Mouse (Mus musculus): Measurements from ENCODE around the gene Flt1. TPM values are rescaled to one million over a fixed set of nuclear protein-coding genes. Genes with fewer than 3 reads are reported as not detected.

Flt1 gene
- polyA plus RNA-seq (2014; fragmentation: Nextera tagmentation; extraction: Ambion mirVana): 18.4 and 22.9 TPM in 2 replicates

GRCm38 (mm10) chr5:147725831-147726700 lies at the start of gene Flt1:
Gene Flt1, minus strand, starts transcription at chr5:147726011.
- no peaks in the 10 kb centered on the region for H3K36me3 ChIP-seq (ENCODE audit: insufficient read depth)
- DNase-seq: peak; percentile 34
- ATAC-seq (ENCODE audit: insufficient read depth): peak; percentile 69
- H3K4me1 ChIP-seq (ENCODE audit: insufficient read depth): no peaks in the 10 kb centered on the region
- H3K27ac ChIP-seq (ENCODE audit: low read depth): no peak within 1 kb of the TSS; the same call in 1 of the 2 replicates
- peak within 1 kb of the TSS; percentile 78 for H3K4me2 ChIP-seq
- H3K4me3 ChIP-seq (ENCODE audit: low read depth, low read length): peak within 1 kb of the TSS; percentile 48
- WGBS: under 1% methylated on average over 75 of the region's 82 CpGs
- no peak for TF ChIP-seq CTCF (IDR thresholded peaks at IDR 0.05; ENCODE audit: low read depth)
- H3K9me3 ChIP-seq (ENCODE audit: low read depth, low read length): no peaks in the 10 kb centered on the region
- peak within 1 kb of the TSS; percentile 47 for H3K9ac ChIP-seq
- H3K27me3 ChIP-seq (ENCODE audit: insufficient read depth, low read length): peaks cover 69% of the 10 kb centered on the region

DNA sequence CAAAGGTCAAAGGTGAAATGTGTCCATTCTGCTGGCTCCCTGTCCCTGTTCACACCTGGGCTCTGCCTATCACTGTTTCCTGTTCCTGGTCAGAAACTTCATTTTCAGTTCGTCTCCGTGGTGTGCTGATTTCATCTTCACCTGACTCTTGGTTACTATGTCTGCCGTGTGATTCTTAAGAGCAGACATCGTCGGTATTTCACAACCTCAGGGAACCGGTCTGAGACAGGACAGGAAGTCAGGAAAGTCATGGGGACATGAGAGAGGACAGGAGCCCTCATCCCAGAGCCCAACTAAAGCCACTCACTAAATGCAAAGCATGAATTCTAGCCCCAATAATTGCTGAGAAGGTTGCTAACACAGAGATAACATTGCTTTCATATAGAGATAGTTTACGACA lies 49.4 kb upstream of the Flt1 start:
- no peak for TF ChIP-seq CTCF (IDR thresholded peaks at IDR 0.05; ENCODE audit: low read depth)
- Histone ChIP-seq H3K9me3 (ENCODE audit: low read depth, low read length) (no peaks in the 10 kb centered on the region), H3K4me2 (no peak overlapping the region), H3K9ac (no peak overlapping the region), H3K36me3 (ENCODE audit: insufficient read depth) (no peaks in the 10 kb centered on the region), H3K27me3 (ENCODE audit: insufficient read depth, low read length) (no peaks in the 10 kb centered on the region), H3K4me1 (ENCODE audit: insufficient read depth) (no peaks in the 10 kb centered on the region), H3K27ac (ENCODE audit: low read depth) (no peak overlapping the region), H3K4me3 (ENCODE audit: low read depth, low read length) (no peak overlapping the region)
- DNase-seq (no peak), ATAC-seq (ENCODE audit: insufficient read depth) (no peak)
- 68% methylated on average over 7 of the region's 7 CpGs for whole genome bisulfite sequencing

DNA sequence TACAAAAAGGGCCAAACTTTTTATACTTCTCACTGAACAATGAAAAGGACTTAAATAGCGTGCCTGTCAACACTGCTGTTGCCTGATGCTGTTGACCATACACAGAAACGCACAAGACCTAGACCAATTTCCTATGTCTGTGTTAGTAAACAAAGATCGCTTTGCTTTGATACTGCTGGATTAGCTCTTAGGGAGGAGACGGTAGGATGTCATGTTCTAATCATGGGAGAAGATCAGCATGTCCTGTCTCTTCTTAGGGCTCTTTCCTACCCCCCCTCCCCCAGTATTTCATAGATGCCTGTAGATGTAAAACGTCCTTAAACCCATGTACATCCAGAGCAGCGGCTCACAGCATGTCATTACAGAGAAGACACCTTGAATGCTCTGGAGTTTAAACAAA lies 44.1 kb upstream of the Flt1 start:
- WGBS: 66% methylated on average over 6 of the region's 6 CpGs
- no peak overlapping the region for H3K4me2 ChIP-seq
- H3K4me3 ChIP-seq (ENCODE audit: low read depth, low read length): no peak overlapping the region
- ATAC-seq (ENCODE audit: insufficient read depth) (no peak), DNase-seq (no peak)
- no peaks in the 10 kb centered on the region for H3K9me3 ChIP-seq (ENCODE audit: low read depth, low read length)
- H3K36me3 ChIP-seq (ENCODE audit: insufficient read depth): no peaks in the 10 kb centered on the region
- no peak overlapping the region for H3K27ac ChIP-seq (ENCODE audit: low read depth)
- TF ChIP-seq CTCF (IDR thresholded peaks at IDR 0.05; ENCODE audit: low read depth): no peak
- H3K27me3 ChIP-seq (ENCODE audit: insufficient read depth, low read length): no peaks in the 10 kb centered on the region
- no peak overlapping the region for H3K9ac ChIP-seq
- no peaks in the 10 kb centered on the region for H3K4me1 ChIP-seq (ENCODE audit: insufficient read depth)

GRCm38 (mm10) chr5:147764061-147764460 lies 38.2 kb upstream of the Flt1 start:
- H3K4me3 ChIP-seq (ENCODE audit: low read depth, low read length): no peak overlapping the region
- ATAC-seq (ENCODE audit: insufficient read depth): no peak
- no peaks in the 10 kb centered on the region for H3K36me3 ChIP-seq (ENCODE audit: insufficient read depth)
- no peak for DNase-seq
- no peak for TF ChIP-seq CTCF (IDR thresholded peaks at IDR 0.05; ENCODE audit: low read depth)
- no peak overlapping the region for H3K9ac ChIP-seq
- H3K27ac ChIP-seq (ENCODE audit: low read depth): no peak overlapping the region
- H3K4me2 ChIP-seq: no peak overlapping the region
- 85% methylated on average over 4 of the region's 4 CpGs for WGBS
- H3K4me1 ChIP-seq (ENCODE audit: insufficient read depth): no peaks in the 10 kb centered on the region
- no peaks in the 10 kb centered on the region for H3K9me3 ChIP-seq (ENCODE audit: low read depth, low read length)
- H3K27me3 ChIP-seq (ENCODE audit: insufficient read depth, low read length): no peaks in the 10 kb centered on the region

GRCm38 (mm10) chr5:147761984-147762383 lies 36.2 kb upstream of the Flt1 start:
- ATAC-seq (ENCODE audit: insufficient read depth) (no peak), DNase-seq (no peak)
- H3K36me3 ChIP-seq (ENCODE audit: insufficient read depth): no peaks in the 10 kb centered on the region
- WGBS: 13% methylated on average over 8 of the region's 8 CpGs
- no peaks in the 10 kb centered on the region for H3K9me3 ChIP-seq (ENCODE audit: low read depth, low read length)
- TF ChIP-seq CTCF (IDR thresholded peaks at IDR 0.05; ENCODE audit: low read depth): no peak
- H3K27ac ChIP-seq (ENCODE audit: low read depth): no peak overlapping the region
- H3K4me3 ChIP-seq (ENCODE audit: low read depth, low read length): no peak overlapping the region
- no peaks in the 10 kb centered on the region for H3K4me1 ChIP-seq (ENCODE audit: insufficient read depth)
- no peak overlapping the region for H3K9ac ChIP-seq
- H3K27me3 ChIP-seq (ENCODE audit: insufficient read depth, low read length): no peaks in the 10 kb centered on the region
- no peak overlapping the region for H3K4me2 ChIP-seq

GRCm38 (mm10) chr5:147761275-147761674 lies 35.5 kb upstream of the Flt1 start:
- H3K36me3 ChIP-seq (ENCODE audit: insufficient read depth): no peaks in the 10 kb centered on the region
- ATAC-seq (ENCODE audit: insufficient read depth) (no peak), DNase-seq (no peak)
- H3K9ac ChIP-seq: no peak overlapping the region
- no peak overlapping the region for H3K4me2 ChIP-seq
- no peaks in the 10 kb centered on the region for H3K27me3 ChIP-seq (ENCODE audit: insufficient read depth, low read length)
- H3K27ac ChIP-seq (ENCODE audit: low read depth): no peak overlapping the region
- no peaks in the 10 kb centered on the region for H3K9me3 ChIP-seq (ENCODE audit: low read depth, low read length)
- no peak for TF ChIP-seq CTCF (IDR thresholded peaks at IDR 0.05; ENCODE audit: low read depth)
- H3K4me1 ChIP-seq (ENCODE audit: insufficient read depth): no peaks in the 10 kb centered on the region
- no peak overlapping the region for H3K4me3 ChIP-seq (ENCODE audit: low read depth, low read length)
- WGBS: 11% methylated on average over 9 of the region's 9 CpGs

DNA sequence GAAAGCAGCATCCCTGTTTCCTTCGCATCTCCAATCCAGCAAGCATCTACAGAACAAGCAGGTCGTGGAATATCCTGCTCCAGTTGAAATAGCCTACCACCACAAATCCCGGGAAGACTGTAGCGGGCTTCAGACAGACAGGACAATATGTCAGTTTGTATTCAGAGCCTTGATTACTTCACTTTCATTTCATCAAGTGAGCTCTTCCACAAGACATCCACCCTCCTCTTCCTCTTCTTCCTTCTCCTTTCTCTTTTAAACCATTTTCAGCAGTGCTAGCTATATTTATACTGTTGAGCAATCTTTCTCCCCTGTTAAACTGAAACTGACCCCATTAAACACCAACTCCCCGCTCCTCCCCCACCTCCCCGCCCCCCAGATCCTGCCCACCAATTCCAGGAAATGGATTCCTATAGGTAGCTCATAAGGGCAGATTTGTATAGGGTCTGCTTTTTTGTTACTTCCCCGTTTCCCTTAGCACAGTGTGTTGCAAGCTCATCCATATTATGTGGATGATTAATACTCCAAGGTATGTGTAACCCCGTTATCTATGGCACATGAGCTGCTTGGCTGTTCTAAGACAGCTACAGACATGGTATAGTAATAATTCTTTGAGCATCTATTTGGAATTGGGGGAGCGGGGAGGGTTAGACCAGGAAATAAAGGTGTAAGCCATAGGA lies 33.0 kb upstream of the Flt1 start:
- H3K36me3 ChIP-seq (ENCODE audit: insufficient read depth): no peaks in the 10 kb centered on the region
- WGBS: 71% methylated on average over 9 of the region's 9 CpGs
- peak overlapping the region; percentile 45 for H3K4me2 ChIP-seq
- ATAC-seq (ENCODE audit: insufficient read depth) (no peak), DNase-seq (no peak)
- H3K9ac ChIP-seq: no peak overlapping the region
- H3K4me1 ChIP-seq (ENCODE audit: insufficient read depth): no peaks in the 10 kb centered on the region
- H3K27ac ChIP-seq (ENCODE audit: low read depth): no peak overlapping the region
- TF ChIP-seq CTCF (IDR thresholded peaks at IDR 0.05; ENCODE audit: low read depth): no peak
- no peaks in the 10 kb centered on the region for H3K27me3 ChIP-seq (ENCODE audit: insufficient read depth, low read length)
- H3K4me3 ChIP-seq (ENCODE audit: low read depth, low read length): peak overlapping the region; percentile 4; the same call in 1 of the 2 replicates
- H3K9me3 ChIP-seq (ENCODE audit: low read depth, low read length): no peaks in the 10 kb centered on the region
